Mouse (Mus musculus) heart, embryonic 14.5 days (tissue): ENCODE data around the gene Sox9. TPM values are rescaled to one million over a fixed set of nuclear protein-coding genes. Genes with fewer than 3 reads are reported as not detected.

Experiments
- ATAC-seq: fragments of 200-750 bp; cut with Nextera tagmentation; 2 replicates; pipeline ENCODE4 v1.8.0; 2017; ENCODE audit warnings: low read depth, moderate TSS enrichment; ENCODE audit not compliant: insufficient number of reproducible peaks, insufficient read depth, low FRiP score
- H3K27ac ChIP-seq, 2 experiments: fragments of 200-500 bp in 1 of 2; fragments of 300-500 bp in 1 of 2; sonication (generic) in 1 of 2; replicated peaks in 1 of 2; 2 replicates each; pipeline ENCODE4 v1.5.1; 2012 to 2014; ENCODE audit warnings: low read depth in 2 of 2, low read length in 2 of 2, control low read depth in 1 of 2, mild to moderate bottlenecking in 1 of 2, mixed read lengths in 1 of 2; ENCODE audit not compliant: control insufficient read depth in 1 of 2, insufficient read depth in 1 of 2
- H3K27me3 ChIP-seq: fragments of 300-500 bp; sonication (generic); 2 replicates; pipeline ENCODE4 v1.6.1; 2014; ENCODE audit warnings: mild to moderate bottlenecking, low read length, control low read depth; ENCODE audit not compliant: control insufficient read depth, insufficient read depth
- H3K36me3 ChIP-seq: fragments of 300-500 bp; sonication (generic); 2 replicates; pipeline ENCODE4 v1.6.1; 2014; ENCODE audit warnings: mild to moderate bottlenecking, control low read depth, low read length, mixed read lengths; ENCODE audit not compliant: control insufficient read depth, insufficient read depth
- H3K4me1 ChIP-seq, 2 experiments: fragments of 200-500 bp in 1 of 2; fragments of 300-500 bp in 1 of 2; sonication (generic) in 1 of 2; 2 replicates each; pipeline ENCODE4 v1.6.1; 2012 to 2014; ENCODE audit warnings: low read length in 2 of 2, control low read depth in 1 of 2, mixed read lengths in 1 of 2; ENCODE audit not compliant: control insufficient read depth in 2 of 2, insufficient read depth in 2 of 2
- H3K4me2 ChIP-seq: fragments of 300-500 bp; sonication (generic); 2 replicates; pipeline ENCODE4 v1.6.1; 2014; ENCODE audit warnings: mild to moderate bottlenecking, low read length
- H3K4me3 ChIP-seq, 2 experiments: fragments of 200-500 bp in 1 of 2; fragments of 300-500 bp in 1 of 2; sonication (generic) in 1 of 2; 2 replicates each; pipeline ENCODE4 v1.5.1; 2012 to 2014; ENCODE audit warnings: low read length in 2 of 2, mild to moderate bottlenecking in 2 of 2, control low read depth in 1 of 2, low read depth in 1 of 2, moderate library complexity in 1 of 2; ENCODE audit not compliant: control insufficient read depth in 1 of 2, insufficient read depth in 1 of 2
- H3K9ac ChIP-seq: fragments of 300-500 bp; sonication (generic); 2 replicates; pipeline ENCODE4 v1.6.1; 2014; ENCODE audit warnings: mild to moderate bottlenecking, low read length
- H3K9me3 ChIP-seq: fragments of 300-500 bp; sonication (generic); 2 replicates; pipeline ENCODE4 v1.6.1; 2016; ENCODE audit warnings: low read length, control low read depth; ENCODE audit not compliant: control insufficient read depth
- WGBS: fragments of 180-500 bp; shearing (Covaris S2); extraction: QIAGEN DNeasy Blood & Tissue Kit; methylation state at CpG from one replicate; pipeline ENCODE4 v1.1.7; 2014; 5-methylcytosine and 5-hydroxymethylcytosine counted together
- polyA plus RNA-seq: library from polyadenylated mRNA; unstranded; fragments of >200 nt; fragmentation: Nextera tagmentation; extraction: Ambion mirVana; gene quantifications from 2 replicates; pipeline ENCODE4 v1.2.1, GENCODE M21; 2014

Gene Sox9
- polyA plus RNA-seq, 1 experiment from 2014 or later, result 20.7 TPM

DNA sequence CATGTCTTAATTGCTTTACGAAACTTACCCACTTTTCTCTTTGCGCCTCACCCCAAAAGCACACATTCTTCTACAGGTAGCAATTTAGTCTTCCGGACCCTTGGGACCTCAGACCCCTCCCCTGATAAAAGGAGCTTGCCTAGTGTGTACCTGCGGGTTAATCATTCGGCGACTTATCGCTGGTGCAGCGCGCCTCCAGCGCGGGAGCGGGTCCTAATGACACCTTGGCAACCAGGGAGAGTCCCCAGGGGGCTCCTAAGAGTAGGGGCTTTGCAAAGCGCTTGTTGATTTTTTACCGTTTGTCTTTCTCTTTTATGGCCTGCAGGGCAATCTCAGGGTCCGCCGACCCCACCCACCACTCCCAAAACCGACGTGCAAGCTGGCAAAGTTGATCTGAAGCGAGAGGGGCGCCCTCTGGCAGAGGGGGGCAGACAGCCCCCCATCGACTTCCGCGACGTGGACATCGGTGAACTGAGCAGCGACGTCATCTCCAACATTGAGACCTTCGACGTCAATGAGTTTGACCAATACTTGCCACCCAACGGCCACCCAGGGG is 2.4 kb downstream of the Sox9 start:
- H3K36me3 ChIP-seq, result no peaks in the 10 kb centered on the region
- H3K4me1 ChIP-seq, result peaks cover 7 to 24% of the 10 kb centered on the region in 2 experiments; a peak in 3 of 4 replicates
- no peak overlapping the region for H3K27ac ChIP-seq
- no peak for ATAC-seq
- 3% methylated on average over 30 of the region's 30 CpGs for WGBS
- H3K4me3 ChIP-seq, result peak overlapping the region; percentile 56 to 58
- peaks cover 73% of the 10 kb centered on the region for H3K27me3 ChIP-seq
- H3K9ac ChIP-seq, result peak overlapping the region; percentile 72
- peak overlapping the region; percentile 86 for H3K4me2 ChIP-seq
- no peaks in the 10 kb centered on the region for H3K9me3 ChIP-seq

DNA sequence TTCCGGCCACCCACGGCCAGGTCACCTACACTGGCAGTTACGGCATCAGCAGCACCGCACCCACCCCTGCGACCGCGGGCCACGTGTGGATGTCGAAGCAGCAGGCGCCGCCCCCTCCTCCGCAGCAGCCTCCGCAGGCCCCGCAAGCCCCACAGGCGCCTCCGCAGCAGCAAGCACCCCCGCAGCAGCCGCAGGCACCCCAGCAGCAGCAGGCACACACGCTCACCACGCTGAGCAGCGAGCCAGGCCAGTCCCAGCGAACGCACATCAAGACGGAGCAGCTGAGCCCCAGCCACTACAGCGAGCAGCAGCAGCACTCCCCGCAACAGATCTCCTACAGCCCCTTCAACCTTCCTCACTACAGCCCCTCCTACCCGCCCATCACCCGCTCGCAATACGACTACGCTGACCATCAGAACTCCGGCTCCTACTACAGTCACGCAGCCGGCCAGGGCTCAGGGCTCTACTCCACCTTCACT is 2.9 kb downstream of the Sox9 start:
- ATAC-seq, result no peak
- WGBS, result 2% methylated on average over 32 of the region's 34 CpGs
- H3K9ac ChIP-seq, result peak overlapping the region; percentile 72
- H3K27me3 ChIP-seq, result peaks cover 69% of the 10 kb centered on the region
- no peaks in the 10 kb centered on the region for H3K36me3 ChIP-seq
- H3K4me2 ChIP-seq, result peak overlapping the region; percentile 86
- peak overlapping the region; percentile 56 to 58 for H3K4me3 ChIP-seq
- H3K27ac ChIP-seq, result no peak overlapping the region
- no peaks in the 10 kb centered on the region for H3K9me3 ChIP-seq
- H3K4me1 ChIP-seq, result peaks cover 7 to 24% of the 10 kb centered on the region in 2 experiments; a peak in 3 of 4 replicates

DNA sequence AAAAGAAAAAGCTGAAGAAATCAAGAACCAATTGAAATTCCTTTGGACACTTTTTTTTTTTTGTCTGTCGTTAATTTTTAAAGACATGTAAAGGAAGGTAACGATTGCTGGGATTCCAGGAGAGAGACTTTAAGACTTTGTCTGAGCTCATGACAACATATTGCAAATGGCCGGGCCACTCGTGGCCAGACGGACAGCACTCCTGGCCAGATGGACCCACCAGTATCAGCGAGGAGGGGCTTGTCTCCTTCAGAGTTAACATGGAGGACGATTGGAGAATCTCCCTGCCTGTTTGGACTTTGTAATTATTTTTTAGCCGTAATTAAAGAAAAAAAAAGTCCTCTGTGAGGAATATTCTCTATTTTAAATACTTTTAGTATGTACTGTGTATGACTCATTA is 3.6 kb downstream of the Sox9 start:
- peaks cover 66% of the 10 kb centered on the region for H3K27me3 ChIP-seq
- H3K4me2 ChIP-seq, result peak overlapping the region; percentile 86
- no peaks in the 10 kb centered on the region for H3K9me3 ChIP-seq
- H3K9ac ChIP-seq, result peak overlapping the region; percentile 72; the same call in 1 of the 2 replicates
- no peak for ATAC-seq
- peaks cover 7 to 24% of the 10 kb centered on the region in 2 experiments; a peak in 3 of 4 replicates for H3K4me1 ChIP-seq
- no peak overlapping the region for H3K27ac ChIP-seq
- H3K36me3 ChIP-seq, result no peaks in the 10 kb centered on the region
- H3K4me3 ChIP-seq, result peak overlapping the region; percentile 17 to 58; a peak in 3 of 4 replicates
- 17% methylated on average over 8 of the region's 8 CpGs for WGBS

DNA sequence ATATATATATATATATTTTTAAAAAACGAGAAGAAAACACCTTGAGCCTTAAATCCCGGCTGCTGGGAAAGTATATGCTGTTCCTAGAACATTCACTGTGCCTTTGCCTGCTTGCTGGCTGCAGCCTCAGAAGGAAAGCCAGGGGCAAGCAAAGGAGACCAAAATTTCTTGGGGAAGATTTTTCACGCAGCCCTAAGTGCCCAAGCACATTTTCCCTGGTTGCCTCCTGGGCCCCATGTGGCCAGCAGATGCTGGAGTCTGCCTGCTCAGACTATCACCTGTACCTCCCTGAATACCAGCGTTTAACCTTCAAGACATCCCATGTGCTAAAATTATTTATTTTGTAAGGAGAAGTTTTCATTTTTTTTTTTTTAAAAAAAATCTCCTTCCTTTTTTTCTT is 4.4 kb downstream of the Sox9 start:
- no peak overlapping the region for H3K27ac ChIP-seq
- H3K36me3 ChIP-seq, result no peaks in the 10 kb centered on the region
- peaks cover 58% of the 10 kb centered on the region for H3K27me3 ChIP-seq
- no peaks in the 10 kb centered on the region for H3K9me3 ChIP-seq
- no peak overlapping the region for H3K4me3 ChIP-seq
- H3K9ac ChIP-seq, result no peak overlapping the region; the same call in 1 of the 2 replicates
- 43% methylated on average over 4 of the region's 4 CpGs for WGBS
- no peak for ATAC-seq
- H3K4me1 ChIP-seq, result peaks cover 7 to 20% of the 10 kb centered on the region in 2 experiments; a peak in 3 of 4 replicates
- peak overlapping the region; percentile 86 for H3K4me2 ChIP-seq

DNA sequence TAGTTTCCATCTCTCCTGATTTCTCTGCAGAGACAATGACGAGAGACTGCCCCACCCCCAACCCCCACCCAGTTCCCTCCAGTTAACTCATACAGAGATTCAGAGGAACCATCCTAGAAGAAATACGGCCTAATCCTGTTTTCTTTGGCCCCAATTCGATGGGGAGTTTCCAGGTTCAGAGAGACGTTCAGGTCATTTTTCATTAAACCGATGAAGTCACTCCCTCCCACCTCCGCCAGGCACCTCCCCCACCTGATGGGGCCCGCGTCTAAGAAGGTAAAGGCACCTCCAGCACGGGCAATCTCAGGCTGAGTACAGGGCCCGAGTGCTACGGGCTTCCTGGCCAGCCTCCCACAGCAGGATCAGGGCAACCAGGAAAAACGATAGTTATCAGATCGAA is 6.3 kb downstream of the Sox9 start:
- H3K27me3 ChIP-seq, result peaks cover 49% of the 10 kb centered on the region
- H3K4me2 ChIP-seq, result no peak overlapping the region
- H3K9ac ChIP-seq, result no peak overlapping the region
- peaks cover 7 to 16% of the 10 kb centered on the region in 2 experiments; a peak in 3 of 4 replicates for H3K4me1 ChIP-seq
- no peaks in the 10 kb centered on the region for H3K36me3 ChIP-seq
- no peaks in the 10 kb centered on the region for H3K9me3 ChIP-seq
- H3K4me3 ChIP-seq, result no peak overlapping the region
- H3K27ac ChIP-seq, result no peak overlapping the region
- 5% methylated on average over 13 of the region's 13 CpGs for WGBS
- no peak for ATAC-seq

DNA sequence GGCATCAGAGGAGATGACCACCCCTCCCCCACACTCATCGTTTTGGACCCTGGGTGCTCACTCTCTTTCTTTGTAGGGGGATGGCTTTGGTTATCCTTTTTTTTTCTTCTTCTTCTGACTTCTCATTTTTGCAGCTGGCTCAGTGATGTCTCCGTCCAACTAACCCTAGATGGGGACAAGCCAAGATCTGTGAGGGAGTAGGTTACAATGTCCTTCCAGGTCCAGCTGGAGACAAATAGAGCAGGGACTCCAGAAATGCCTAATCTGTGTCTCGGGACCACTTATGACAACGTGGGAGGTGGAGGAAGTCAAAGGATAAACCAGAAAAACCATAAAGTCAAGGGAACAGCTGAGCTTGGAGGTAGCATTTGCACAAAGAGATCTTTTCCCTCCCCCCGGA is 14.4 kb downstream of the Sox9 start:
- H3K4me2 ChIP-seq, result no peak overlapping the region
- H3K27me3 ChIP-seq, result peaks cover 8% of the 10 kb centered on the region; the same call in 1 of the 2 replicates
- H3K4me3 ChIP-seq, result no peak overlapping the region
- ATAC-seq, result no peak
- 67% methylated on average over 5 of the region's 5 CpGs for WGBS
- no peaks in the 10 kb centered on the region for H3K4me1 ChIP-seq
- no peaks in the 10 kb centered on the region for H3K9me3 ChIP-seq
- no peak overlapping the region for H3K9ac ChIP-seq
- no peak overlapping the region for H3K27ac ChIP-seq
- H3K36me3 ChIP-seq, result no peaks in the 10 kb centered on the region

DNA sequence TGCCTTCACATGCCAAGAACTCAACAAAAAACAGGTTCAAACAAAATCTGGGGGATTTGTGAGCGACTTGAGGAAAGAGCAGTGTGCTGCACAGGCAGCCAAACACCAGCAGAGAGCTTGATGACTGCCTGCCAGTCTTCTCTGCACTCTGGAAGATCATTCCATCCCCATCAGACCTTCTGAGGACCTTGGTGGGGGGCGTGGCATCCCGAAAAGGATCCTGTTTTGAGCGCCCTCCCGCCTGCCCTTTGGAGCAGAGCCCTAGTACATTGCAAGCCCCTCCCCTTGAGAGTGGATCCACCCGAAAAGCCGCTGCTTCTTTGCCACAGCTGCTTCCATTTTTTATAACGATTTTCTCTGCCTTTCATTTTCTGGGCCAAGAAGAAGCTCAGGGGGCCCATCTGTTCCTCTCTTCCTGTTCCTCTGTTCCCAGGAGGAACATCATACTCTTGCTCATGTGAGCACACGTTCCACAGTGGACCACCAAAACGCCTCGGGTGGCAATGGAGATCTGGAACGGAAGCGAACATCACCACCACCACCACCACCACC is 16.9 kb downstream of the Sox9 start:
- H3K4me2 ChIP-seq, result no peak overlapping the region
- H3K36me3 ChIP-seq, result no peaks in the 10 kb centered on the region
- H3K27ac ChIP-seq, result no peak overlapping the region
- no peak for ATAC-seq
- H3K9me3 ChIP-seq, result no peaks in the 10 kb centered on the region
- H3K27me3 ChIP-seq, result peaks cover 12% of the 10 kb centered on the region; the same call in 1 of the 2 replicates
- H3K4me3 ChIP-seq, result no peak overlapping the region
- H3K4me1 ChIP-seq, result no peaks in the 10 kb centered on the region
- H3K9ac ChIP-seq, result no peak overlapping the region
- WGBS, result 53% methylated on average over 13 of the region's 13 CpGs
